Mouse (Mus musculus) MEL (cell line): ENCODE measurements around the gene Lsamp. TPM values are rescaled to one million over a fixed set of nuclear protein-coding genes. Genes with fewer than 3 reads are reported as not detected.

Experiments
- DNase-seq: peaks from one replicate; pipeline ENCODE4 v3.0.0; 2011; ENCODE audit warnings: low read depth, low spot score
- H3K27ac ChIP-seq: 2 replicates; pipeline ENCODE4 v1.5.1; 2012; ENCODE audit warnings: low read depth, mild to moderate bottlenecking, control low read depth, low read length, moderate library complexity; ENCODE audit not compliant: control insufficient read depth
- H3K27me3 ChIP-seq, 2 experiments: fragments of 150-350 bp in 1 of 2; sonication (generic) in 1 of 2; 2 replicates each; pipeline ENCODE4 v1.6.1; 2012; ENCODE audit warnings: low read length in 2 of 2, mild to moderate bottlenecking in 2 of 2, improper control_type of control experiment in 1 of 2, moderate library complexity in 1 of 2; ENCODE audit not compliant: insufficient read depth in 2 of 2, control insufficient read depth in 1 of 2
- H3K36me3 ChIP-seq, 2 experiments: 2 replicates each; pipeline ENCODE4 v1.6.1; 2012 to 2014; ENCODE audit warnings: low read length in 2 of 2, improper control_type of control experiment in 1 of 2, inconsistent platforms in 1 of 2, mild to moderate bottlenecking in 1 of 2; ENCODE audit not compliant: insufficient read depth in 2 of 2, control insufficient read depth in 1 of 2
- H3K4me1 ChIP-seq, 2 experiments: fragments of 150-350 bp in 1 of 2; sonication (generic) in 1 of 2; 2 replicates each; pipeline ENCODE4 v1.6.1; 2012; ENCODE audit warnings: low read length in 2 of 2, improper control_type of control experiment in 1 of 2, mild to moderate bottlenecking in 1 of 2; ENCODE audit not compliant: insufficient read depth in 2 of 2, control insufficient read depth in 1 of 2
- H3K4me3 ChIP-seq, 2 experiments: fragments of 150-350 bp in 1 of 2; sonication (generic) in 1 of 2; 2 replicates each; pipeline ENCODE4 v1.5.1; 2012; ENCODE audit warnings: low read depth in 2 of 2, low read length in 2 of 2, mild to moderate bottlenecking in 2 of 2, moderate library complexity in 2 of 2, control low read depth in 1 of 2, improper control_type of control experiment in 1 of 2; ENCODE audit not compliant: control insufficient read depth in 1 of 2, insufficient read depth in 1 of 2
- H3K79me2 ChIP-seq: 2 replicates; pipeline ENCODE4 v1.6.1; 2012; ENCODE audit warnings: mild to moderate bottlenecking, low read length, moderate library complexity; ENCODE audit not compliant: control insufficient read depth, poor library complexity, insufficient read depth
- H3K9ac ChIP-seq: 2 replicates; pipeline ENCODE4 v1.6.1; 2012; ENCODE audit warnings: low read depth, mild to moderate bottlenecking, control low read depth, low read length, moderate library complexity; ENCODE audit not compliant: control insufficient read depth, poor library complexity, severe bottlenecking
- H3K9me3 ChIP-seq: fragments of 150-350 bp; sonication (generic); replicated peaks from 2 replicates; pipeline ENCODE4 v1.6.1; 2012; ENCODE audit warnings: mild to moderate bottlenecking, low read length, improper control_type of control experiment, moderate library complexity; ENCODE audit not compliant: insufficient read depth
- BHLHE40 ChIP-seq: IDR thresholded peaks from 2 replicates; pipeline ENCODE4 v1.6.1; 2012; ENCODE audit warnings: low read depth, mild to moderate bottlenecking, inconsistent platforms, low read length, improper control_type of control experiment, borderline replicate concordance
- CTCF ChIP-seq, 3 experiments: IDR thresholded peaks in 2 of 3; conservative IDR thresholded peaks in 1 of 3; 2 replicates each; pipeline ENCODE4 v1.5.1; 2011 to 2012; ENCODE audit warnings: low read length in 3 of 3, low read depth in 2 of 3, mild to moderate bottlenecking in 2 of 3, improper control_type of control experiment in 1 of 3, inconsistent platforms in 1 of 3, mixed read lengths in 1 of 3, moderate library complexity in 1 of 3; ENCODE audit not compliant: control insufficient read depth in 1 of 3, insufficient read depth in 1 of 3, poor library complexity in 1 of 3, severe bottlenecking in 1 of 3
- E2F4 ChIP-seq: IDR thresholded peaks from 2 replicates; pipeline ENCODE4 v1.6.1; 2011; ENCODE audit warnings: low read depth, low read length, improper control_type of control experiment, borderline replicate concordance
- ELF1 ChIP-seq: IDR thresholded peaks from 2 replicates; pipeline ENCODE4 v1.6.1; 2014; ENCODE audit warnings: low read depth, mild to moderate bottlenecking, inconsistent platforms, low read length, improper control_type of control experiment, moderate library complexity
- EP300 ChIP-seq, 2 experiments: IDR thresholded peaks; 2 replicates each; pipeline ENCODE4 v1.6.1; 2011; ENCODE audit warnings: improper control_type of control experiment in 2 of 2, low read length in 2 of 2, low read depth in 1 of 2, mild to moderate bottlenecking in 1 of 2
- GABPA ChIP-seq: IDR thresholded peaks from 2 replicates; pipeline ENCODE4 v1.6.1; 2012; ENCODE audit warnings: low read depth, mild to moderate bottlenecking, inconsistent platforms, low read length, improper control_type of control experiment, moderate library complexity
- GATA1 ChIP-seq: IDR thresholded peaks from 2 replicates; pipeline ENCODE4 v1.6.1; 2011; ENCODE audit warnings: low read depth, low read length, improper control_type of control experiment
- HCFC1 ChIP-seq: IDR thresholded peaks from 2 replicates; pipeline ENCODE4 v1.6.1; 2012; ENCODE audit warnings: low read depth, mild to moderate bottlenecking, inconsistent platforms, low read length, improper control_type of control experiment, moderate library complexity
- JUND ChIP-seq: IDR thresholded peaks from 2 replicates; pipeline ENCODE4 v1.6.1; 2011; ENCODE audit warnings: low read depth, mild to moderate bottlenecking, improper control_type of control experiment, low read length
- MAFK ChIP-seq: IDR thresholded peaks from 2 replicates; pipeline ENCODE4 v1.6.1; 2011; ENCODE audit warnings: low read depth, mild to moderate bottlenecking, low read length, improper control_type of control experiment, borderline replicate concordance
- MAX ChIP-seq: IDR thresholded peaks from 2 replicates; pipeline ENCODE4 v1.6.1; 2011; ENCODE audit warnings: low read length, improper control_type of control experiment
- MEF2A ChIP-seq: IDR thresholded peaks from 2 replicates; pipeline ENCODE4 v1.6.1; 2014; ENCODE audit warnings: low read depth, mild to moderate bottlenecking, inconsistent platforms, low read length, improper control_type of control experiment; ENCODE audit not compliant: poor library complexity, insufficient replicate concordance, severe bottlenecking; ENCODE audit errors: extremely low read depth
- POLR2A ChIP-seq, 2 experiments: IDR thresholded peaks; 2 replicates each; pipeline ENCODE4 v1.6.1; 2011 to 2012; ENCODE audit warnings: low read length in 2 of 2, mild to moderate bottlenecking in 2 of 2, control low read depth in 1 of 2, improper control_type of control experiment in 1 of 2, low read depth in 1 of 2, moderate library complexity in 1 of 2; ENCODE audit not compliant: control insufficient read depth in 1 of 2, insufficient read depth in 1 of 2, poor library complexity in 1 of 2
- RAD21 ChIP-seq: IDR thresholded peaks from 2 replicates; pipeline ENCODE4 v1.6.1; 2011; ENCODE audit warnings: mild to moderate bottlenecking, low read depth, low read length, improper control_type of control experiment
- RCOR1 ChIP-seq: IDR thresholded peaks from 2 replicates; pipeline ENCODE4 v1.6.1; 2012; ENCODE audit warnings: low read depth, mild to moderate bottlenecking, inconsistent platforms, low read length, improper control_type of control experiment
- SIN3A ChIP-seq: IDR thresholded peaks from 2 replicates; pipeline ENCODE4 v1.6.1; 2012; ENCODE audit warnings: low read length, improper control_type of control experiment, inconsistent platforms
- TAL1 ChIP-seq: IDR thresholded peaks from 2 replicates; pipeline ENCODE4 v1.6.1; 2012; ENCODE audit warnings: mild to moderate bottlenecking, inconsistent platforms, low read length, moderate library complexity, mixed read lengths
- TBP ChIP-seq: IDR thresholded peaks from 2 replicates; pipeline ENCODE4 v1.8.0; 2011; ENCODE audit warnings: low read depth, low read length, improper control_type of control experiment
- UBTF ChIP-seq: IDR thresholded peaks from 2 replicates; pipeline ENCODE4 v1.6.1; 2012; ENCODE audit warnings: low read depth, mild to moderate bottlenecking, inconsistent platforms, low read length, improper control_type of control experiment, moderate library complexity, borderline replicate concordance; ENCODE audit not compliant: insufficient read depth
- USF1 ChIP-seq: IDR thresholded peaks from 2 replicates; pipeline ENCODE4 v1.6.1; 2014; ENCODE audit warnings: low read depth, mild to moderate bottlenecking, inconsistent platforms, low read length, improper control_type of control experiment, moderate library complexity
- USF2 ChIP-seq, 2 experiments: IDR thresholded peaks; 2 replicates each; pipeline ENCODE4 v1.6.1; 2011 to 2012; ENCODE audit warnings: improper control_type of control experiment in 2 of 2, low read length in 2 of 2, borderline replicate concordance in 1 of 2, inconsistent platforms in 1 of 2, low read depth in 1 of 2, mild to moderate bottlenecking in 1 of 2; ENCODE audit not compliant: insufficient read depth in 1 of 2
- ZKSCAN1 ChIP-seq: IDR thresholded peaks from 2 replicates; pipeline ENCODE4 v1.6.1; 2012; ENCODE audit warnings: low read depth, mild to moderate bottlenecking, inconsistent platforms, low read length, improper control_type of control experiment, moderate library complexity
- ZMIZ1 ChIP-seq: IDR thresholded peaks from 2 replicates; pipeline ENCODE4 v1.6.1; 2012; ENCODE audit warnings: low read depth, mild to moderate bottlenecking, inconsistent platforms, low read length, improper control_type of control experiment, moderate library complexity
- ZNF384 ChIP-seq: IDR thresholded peaks from 2 replicates; pipeline ENCODE4 v1.6.1; 2012; ENCODE audit warnings: low read depth, mild to moderate bottlenecking, inconsistent platforms, low read length, improper control_type of control experiment
- polyA plus RNA-seq, 2 experiments: library from polyadenylated mRNA; stranded (reverse) in 1 of 2; unstranded in 1 of 2; fragments of >175 nt in 1 of 2; fragments of >200 nt in 1 of 2; gene quantifications; 2 replicates each; pipeline versions ENCODE4 v1.2.1 to v1.2.4; 2012; ENCODE audit warnings: low replicate concordance in 2 of 2, low read depth in 1 of 2; ENCODE audit not compliant: insufficient read length in 2 of 2, insufficient read depth in 1 of 2, missing spikeins in 1 of 2
- total RNA-seq: library from RNA; depleted of rRNA; stranded (reverse); fragments of 300-350 nt; gene quantifications from 2 replicates; pipeline ENCODE4 v1.2.3, GENCODE M21; 2012

Gene Lsamp
- total and polyA plus RNA-seq, 3 experiments = 0.42 TPM; not detected in 2

GRCm38 (mm10) chr16:41729911-41730310 lies 1745.8 kb downstream of the Lsamp start:
- no peak overlapping the region for H3K9ac ChIP-seq
- H3K36me3 ChIP-seq = no peaks in the 10 kb centered on the region
- H3K27ac ChIP-seq = no peak overlapping the region
- H3K4me3 ChIP-seq = no peak overlapping the region
- no peaks in the 10 kb centered on the region for H3K9me3 ChIP-seq
- TF ChIP-seq ZNF384 (no peak), CTCF (IDR thresholded peaks at IDR 0.05 in 2 of 3, conservative IDR thresholded peaks at IDR 0.05 in 1 of 3; ENCODE audit: control insufficient read depth in 1 of 3, insufficient read depth in 1 of 3, low read depth in 2 of 3, low read length in 3 of 3, poor library complexity in 1 of 3, severe bottlenecking in 1 of 3) (no peak), UBTF (no peak), ELF1 (no peak), SIN3A (no peak), MAX (no peak), MEF2A (no peak), HCFC1 (no peak), E2F4 (no peak), TAL1 (no peak)
- no peak for DNase-seq
- no peaks in the 10 kb centered on the region for H3K79me2 ChIP-seq
- no peaks in the 10 kb centered on the region for H3K4me1 ChIP-seq
- no peaks in the 10 kb centered on the region for H3K27me3 ChIP-seq

- H3K4me3 ChIP-seq = no peak overlapping the region
- H3K4me1 ChIP-seq = no peaks in the 10 kb centered on the region
- TF ChIP-seq EP300 (IDR thresholded peaks at IDR 0.05; ENCODE audit: low read depth in 1 of 2, low read length in 2 of 2) (no peak), RAD21 (no peak), TBP (no peak), GATA1 (no peak), UBTF (no peak), RCOR1 (no peak), USF2 (IDR thresholded peaks at IDR 0.05; ENCODE audit: borderline replicate concordance in 1 of 2, insufficient read depth in 1 of 2, low read depth in 1 of 2, low read length in 2 of 2) (no peak), MAFK (no peak), BHLHE40 (no peak), ELF1 (no peak), ZKSCAN1 (no peak), GABPA (no peak), JUND (no peak), TAL1 (no peak), CTCF (IDR thresholded peaks at IDR 0.05 in 2 of 3, conservative IDR thresholded peaks at IDR 0.05 in 1 of 3; ENCODE audit: control insufficient read depth in 1 of 3, insufficient read depth in 1 of 3, low read depth in 2 of 3, low read length in 3 of 3, poor library complexity in 1 of 3, severe bottlenecking in 1 of 3) (no peak), USF1 (no peak), POLR2A (IDR thresholded peaks at IDR 0.05; ENCODE audit: control insufficient read depth in 1 of 2, insufficient read depth in 1 of 2, low read depth in 1 of 2, low read length in 2 of 2, poor library complexity in 1 of 2) (no peak), HCFC1 (no peak), ZMIZ1 (no peak)
- TF ChIP-seq, all 39 proteins: peak for 0
- Histone ChIP-seq H3K9me3 (no peaks in the 10 kb centered on the region), H3K79me2 (no peaks in the 10 kb centered on the region), H3K9ac (no peak overlapping the region), H3K36me3 (no peaks in the 10 kb centered on the region), H3K27ac (no peak overlapping the region), H3K27me3 (no peaks in the 10 kb centered on the region)
- no peak for DNase-seq
These were observed 1760.9 kb downstream of the Lsamp start for GRCm38 (mm10) chr16:41745037-41745436.
